Mouse (Mus musculus) thymus, adult 2 months (tissue): ENCODE measurements around the gene Comt. TPM values are rescaled to one million over a fixed set of nuclear protein-coding genes. Genes with fewer than 3 reads are reported as not detected.

ENCODE experiments used
- DNase-seq: peaks from one replicate; pipeline ENCODE4 v3.0.0; 2021
- H3K27ac ChIP-seq: fragments of 200-500 bp; 2 replicates; pipeline ENCODE4 v1.5.1; 2012; ENCODE audit warnings: low read length, control low read depth; ENCODE audit not compliant: control insufficient read depth, insufficient read depth
- H3K27me3 ChIP-seq: fragments of 200-500 bp; 2 replicates; pipeline ENCODE4 v1.6.1; 2012; ENCODE audit warnings: mild to moderate bottlenecking, low read length, moderate library complexity, mixed read lengths; ENCODE audit not compliant: control insufficient read depth, insufficient read depth
- H3K36me3 ChIP-seq: fragments of 200-500 bp; 2 replicates; pipeline ENCODE4 v1.6.1; 2012; ENCODE audit warnings: mild to moderate bottlenecking, low read length, moderate library complexity; ENCODE audit not compliant: control insufficient read depth, insufficient read depth
- H3K4me1 ChIP-seq: fragments of 200-500 bp; replicated peaks from 2 replicates; pipeline ENCODE4 v1.6.1; 2012; ENCODE audit warnings: low read length; ENCODE audit not compliant: control insufficient read depth, insufficient read depth
- H3K4me3 ChIP-seq: fragments of 200-500 bp; 2 replicates; pipeline ENCODE4 v1.5.1; 2012; ENCODE audit warnings: mild to moderate bottlenecking, low read length, control low read depth, moderate library complexity; ENCODE audit not compliant: control insufficient read depth, insufficient read depth
- CTCF ChIP-seq: fragments of 200-500 bp; IDR thresholded peaks from 2 replicates; pipeline ENCODE4 v1.5.1; 2012; ENCODE audit warnings: mild to moderate bottlenecking, control low read depth, low read length, moderate library complexity, borderline replicate concordance; ENCODE audit not compliant: control insufficient read depth, poor library complexity, insufficient read depth; ENCODE audit errors: extremely low read depth
- POLR2A ChIP-seq: fragments of 200-500 bp; IDR thresholded peaks from 2 replicates; pipeline ENCODE4 v1.6.1; 2012; ENCODE audit warnings: mild to moderate bottlenecking, low read length, control low read depth, moderate library complexity; ENCODE audit not compliant: control insufficient read depth, poor library complexity, insufficient read depth; ENCODE audit errors: extremely low read depth
- WGBS: fragments of 180-500 bp; shearing (Covaris S2); methylation state at CpG from one replicate; pipeline ENCODE4 v1.1.7; 2018; 5-methylcytosine and 5-hydroxymethylcytosine counted together
- polyA plus RNA-seq: library from polyadenylated mRNA; depleted of rRNA; stranded (reverse); fragments of >200 nt; gene quantifications from 2 replicates; pipeline ENCODE4 v1.2.3, GENCODE M21; 2012

Gene Comt
- polyA plus RNA-seq, 1 experiment, result 108 TPM

DNA sequence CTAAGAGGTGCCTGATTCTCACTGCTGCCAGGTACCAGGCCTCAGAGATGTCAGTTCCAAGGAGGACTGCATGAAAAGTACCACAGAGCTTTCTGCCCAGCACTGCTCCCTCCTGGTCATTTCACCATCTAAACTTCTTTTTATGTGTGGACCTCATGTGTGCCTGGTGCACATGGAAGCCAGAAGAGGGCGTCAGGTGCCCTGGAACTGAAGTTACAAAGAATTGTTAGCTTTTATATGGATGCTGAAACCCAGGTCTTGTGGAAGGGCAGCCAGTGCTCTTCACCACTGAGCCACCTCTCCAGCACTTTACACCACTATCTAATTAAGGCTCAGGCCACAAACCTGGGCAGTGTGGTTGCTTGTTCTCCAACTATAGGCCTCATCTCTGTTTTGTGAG is 44.2 kb upstream of the Comt start:
- H3K4me3 ChIP-seq, result no peak overlapping the region
- 81% methylated on average over 1 of the region's 1 CpGs for WGBS
- H3K27me3 ChIP-seq, result no peaks in the 10 kb centered on the region
- H3K27ac ChIP-seq, result no peak overlapping the region
- no peak for DNase-seq
- H3K36me3 ChIP-seq, result no peaks in the 10 kb centered on the region
- no peak for TF ChIP-seq POLR2A
- TF ChIP-seq CTCF, result no peak
- peaks cover 33% of the 10 kb centered on the region for H3K4me1 ChIP-seq

DNA sequence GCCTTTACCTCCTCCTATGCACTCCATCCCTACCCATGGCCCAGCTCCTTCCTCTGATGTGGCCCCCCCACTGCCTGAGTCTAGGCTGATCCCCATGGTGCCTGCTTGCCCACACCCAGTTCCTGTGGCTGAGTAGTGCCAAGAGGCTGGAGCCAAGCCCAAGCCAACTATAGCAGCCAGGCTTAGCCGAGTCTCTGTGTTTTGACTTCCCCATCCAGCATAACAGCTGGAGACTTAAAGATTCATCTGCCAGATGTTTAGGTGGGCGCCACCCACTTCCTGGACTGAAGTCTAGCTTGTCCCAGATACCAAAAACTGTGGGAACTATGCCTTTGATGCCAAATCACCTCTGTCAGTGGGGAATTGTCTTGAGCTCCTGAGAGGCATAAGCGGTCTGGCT is 37.6 kb upstream of the Comt start:
- Histone ChIP-seq H3K4me3 (no peak overlapping the region), H3K27me3 (no peaks in the 10 kb centered on the region), H3K4me1 (peaks cover 49% of the 10 kb centered on the region), H3K36me3 (no peaks in the 10 kb centered on the region), H3K27ac (no peak overlapping the region)
- TF ChIP-seq POLR2A (no peak), CTCF (no peak)
- 27% methylated on average over 3 of the region's 3 CpGs for WGBS
- peak; percentile 34 for DNase-seq

DNA sequence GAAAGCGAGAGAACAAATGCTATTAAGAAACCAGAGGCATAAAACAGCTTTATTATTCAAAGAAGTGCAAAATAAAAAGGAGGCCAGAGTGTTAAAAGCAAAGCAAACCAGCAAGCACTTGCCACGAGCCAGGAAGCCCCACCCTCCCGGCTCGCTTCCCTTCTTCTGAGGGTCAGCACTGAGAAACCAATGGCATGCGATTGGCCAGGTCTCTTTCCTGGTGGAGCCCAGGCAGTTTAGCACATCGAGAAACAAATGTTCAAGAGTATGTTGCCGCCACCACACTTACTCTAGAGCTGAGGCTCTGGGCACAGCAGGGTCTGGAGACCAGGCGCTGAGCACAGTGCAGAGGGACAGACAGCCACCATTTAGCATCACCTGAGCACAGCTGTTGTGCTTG is 35.9 kb upstream of the Comt start:
- H3K27me3 ChIP-seq, result no peaks in the 10 kb centered on the region
- no peak for TF ChIP-seq POLR2A
- no peak for TF ChIP-seq CTCF
- 38% methylated on average over 8 of the region's 8 CpGs for WGBS
- no peaks in the 10 kb centered on the region for H3K36me3 ChIP-seq
- H3K4me1 ChIP-seq, result peaks cover 65% of the 10 kb centered on the region
- H3K4me3 ChIP-seq, result no peak overlapping the region
- no peak overlapping the region for H3K27ac ChIP-seq
- peak; percentile 45 for DNase-seq

DNA sequence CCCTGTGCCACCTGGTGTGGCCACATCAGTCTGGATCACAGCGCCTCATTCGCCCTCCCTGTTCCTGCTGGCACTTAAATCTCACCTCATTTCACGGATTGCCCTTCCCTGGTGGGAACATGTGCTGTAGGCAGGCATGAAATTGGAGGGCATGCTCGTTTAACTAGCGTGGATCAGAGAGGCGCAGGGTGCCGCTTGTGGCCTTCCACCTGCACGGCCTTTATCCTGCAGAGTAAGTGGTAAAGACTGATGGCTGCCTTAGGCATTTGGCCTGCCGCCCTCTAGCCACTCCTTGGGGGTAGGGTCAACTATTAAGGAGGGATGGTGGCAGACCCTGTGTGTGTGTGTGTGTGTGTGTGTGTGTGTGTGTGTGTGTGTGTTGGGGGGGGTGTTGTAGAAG is 35.4 kb upstream of the Comt start:
- WGBS, result 34% methylated on average over 9 of the region's 9 CpGs

GRCm38 (mm10) chr16:18460826-18461225 is 34.2 kb upstream of the Comt start:
- TF ChIP-seq CTCF (no peak), POLR2A (no peak)
- Histone ChIP-seq H3K36me3 (no peaks in the 10 kb centered on the region), H3K4me3 (no peak overlapping the region), H3K4me1 (peaks cover 75% of the 10 kb centered on the region), H3K27ac (peak overlapping the region; percentile 63), H3K27me3 (no peaks in the 10 kb centered on the region)
- DNase-seq, result peak; percentile 33
- WGBS, result 82% methylated on average over 3 of the region's 3 CpGs

More for the DNA sequence above, 35.4 kb upstream of the Comt start:
- Histone ChIP-seq H3K4me1 (peaks cover 67% of the 10 kb centered on the region), H3K27ac (peak overlapping the region; percentile 4; the same call in 1 of the 2 replicates), H3K27me3 (no peaks in the 10 kb centered on the region), H3K36me3 (no peaks in the 10 kb centered on the region), H3K4me3 (no peak overlapping the region)
- DNase-seq, result peak; percentile 33
- TF ChIP-seq CTCF (no peak), POLR2A (no peak)

GRCm38 (mm10) chr16:18459955-18460370 is 33.3 kb upstream of the Comt start:
- Histone ChIP-seq H3K27ac (peak overlapping the region; percentile 93), H3K4me1 (peaks cover 79% of the 10 kb centered on the region), H3K27me3 (no peaks in the 10 kb centered on the region), H3K4me3 (peak overlapping the region; percentile 45), H3K36me3 (no peaks in the 10 kb centered on the region)
- peak; percentile 81 for DNase-seq
- TF ChIP-seq CTCF (no peak), POLR2A (peak; percentile 72)
- 3% methylated on average over 11 of the region's 11 CpGs for WGBS
